Mouse (Mus musculus) forelimb bud, embryonic 11.5 days (tissue): ENCODE measurements around the gene Prr7.

Source experiments
- DNase-seq: peaks from one replicate; pipeline ENCODE4 v3.0.0-alpha.2; 2012; ENCODE audit warnings: low read depth, low spot score

The Prr7 gene

GRCm38 (mm10) chr13:55507877-55508276, 43.8 kb downstream of the Prr7 start:
- no peak for DNase-seq

GRCm38 (mm10) chr13:55508531-55508930, 44.5 kb downstream of the Prr7 start:
- DNase-seq, result no peak

- no peak for DNase-seq
Observed at GRCm38 (mm10) chr13:55510332-55510667, 46.2 kb downstream of the Prr7 start.

- peak; percentile 46 for DNase-seq
Observed at GRCm38 (mm10) chr13:55510668-55511491, 46.8 kb downstream of the Prr7 start.

- DNase-seq, result peak; percentile 9
Observed at GRCm38 (mm10) chr13:55511492-55511861, 47.4 kb downstream of the Prr7 start.

GRCm38 (mm10) chr13:55512379-55513031, 48.4 kb downstream of the Prr7 start:
- DNase-seq, result peak; percentile 76

GRCm38 (mm10) chr13:55513111-55513748, 49.2 kb downstream of the Prr7 start, which contains the start of gene Pdlim7:
TSS of gene Pdlim7 (minus strand) at chr13:55513676.
- peak; percentile 87 for DNase-seq

GRCm38 (mm10) chr13:55513828-55514227, 49.8 kb downstream of the Prr7 start:
- DNase-seq, result no peak

- peak; percentile 85 for DNase-seq
Observed at GRCm38 (mm10) chr13:55516955-55517354, 52.9 kb downstream of the Prr7 start.

- DNase-seq, result no peak
Observed at GRCm38 (mm10) chr13:55519606-55520005, 55.5 kb downstream of the Prr7 start.

- no peak for DNase-seq
Observed at GRCm38 (mm10) chr13:55522730-55523129, 58.7 kb downstream of the Prr7 start.
